Mouse (Mus musculus) ES-E14 (cell line): ENCODE data around the gene Clptm1.

Source experiments
- CHD2 ChIP-seq: IDR thresholded peaks from 2 replicates; pipeline ENCODE4 v1.6.1; 2014; ENCODE audit warnings: mild to moderate bottlenecking, low read depth, low read length, inconsistent platforms
- HCFC1 ChIP-seq: IDR thresholded peaks from 2 replicates; pipeline ENCODE4 v1.6.1; 2012; ENCODE audit warnings: low read length, inconsistent platforms, borderline replicate concordance; ENCODE audit not compliant: insufficient read depth
- ZNF384 ChIP-seq: IDR thresholded peaks from 2 replicates; pipeline ENCODE4 v1.6.1; 2012; ENCODE audit warnings: low read depth, low read length, inconsistent platforms

DNA sequence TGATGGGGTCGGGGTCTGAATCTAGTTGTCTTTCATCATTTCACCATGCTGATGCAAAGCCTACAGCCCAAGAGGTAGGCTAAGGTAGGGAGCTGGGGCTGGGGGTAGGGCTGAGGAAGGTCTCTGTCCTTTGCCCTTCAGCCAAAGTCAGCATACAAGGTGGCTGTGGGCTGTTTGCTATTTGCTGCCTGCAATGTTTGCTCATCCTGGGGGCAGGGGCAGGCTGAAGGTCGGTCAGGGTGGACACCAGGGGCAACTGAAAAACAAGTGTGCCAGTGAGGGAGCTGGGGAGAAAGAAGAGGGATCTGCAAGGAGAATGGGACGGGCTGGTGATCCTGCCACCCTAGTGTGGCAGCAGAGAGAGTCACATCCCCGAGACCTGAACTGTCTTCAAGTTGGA, 20.5 kb upstream of the Clptm1 start:
- TF ChIP-seq ZNF384 (no peak), HCFC1 (no peak), CHD2 (no peak)
